Mouse (Mus musculus) limb, embryonic 10.5 days (tissue): Measurements from ENCODE around the gene Clpb. TPM values are rescaled to one million over a fixed set of nuclear protein-coding genes. Genes with fewer than 3 reads are reported as not detected.

Experiments used
- DNase-seq: peaks from one replicate; pipeline ENCODE4 v3.0.0-alpha.2; 2017; ENCODE audit warnings: low spot score
- H3K27ac ChIP-seq: fragments of 300-500 bp; sonication (generic); 2 replicates; pipeline ENCODE4 v1.5.1; 2016; ENCODE audit warnings: mild to moderate bottlenecking
- H3K27me3 ChIP-seq: fragments of 300-500 bp; sonication (generic); 2 replicates; pipeline ENCODE4 v1.6.1; 2016; ENCODE audit warnings: low read depth, mild to moderate bottlenecking; ENCODE audit not compliant: poor library complexity, severe bottlenecking
- H3K36me3 ChIP-seq: fragments of 300-500 bp; sonication (generic); 2 replicates; pipeline ENCODE4 v1.6.1; 2016; ENCODE audit warnings: mild to moderate bottlenecking, moderate library complexity
- H3K4me1 ChIP-seq: fragments of 300-500 bp; sonication (generic); 2 replicates; pipeline ENCODE4 v1.6.1; 2016
- H3K4me3 ChIP-seq: fragments of 300-500 bp; sonication (generic); 2 replicates; pipeline ENCODE4 v1.5.1; 2016; ENCODE audit warnings: mild to moderate bottlenecking, moderate library complexity
- H3K9me3 ChIP-seq: fragments of 300-500 bp; sonication (generic); replicated peaks from 2 replicates; pipeline ENCODE4 v1.6.1; 2016; ENCODE audit warnings: mild to moderate bottlenecking
- WGBS: fragments of 180-500 bp; shearing (Covaris S2); methylation state at CpG from one replicate; pipeline ENCODE4 v1.1.7; 2016; 5-methylcytosine and 5-hydroxymethylcytosine counted together
- polyA plus RNA-seq: library from polyadenylated mRNA; unstranded; fragments of >200 nt; fragmentation: Nextera tagmentation; extraction: Ambion mirVana; gene quantifications from 2 replicates; pipeline ENCODE4 v1.2.1, GENCODE M21; 2016

The Clpb gene
- polyA plus RNA-seq, 1 experiment from 2014 or later: 62.7 TPM

DNA sequence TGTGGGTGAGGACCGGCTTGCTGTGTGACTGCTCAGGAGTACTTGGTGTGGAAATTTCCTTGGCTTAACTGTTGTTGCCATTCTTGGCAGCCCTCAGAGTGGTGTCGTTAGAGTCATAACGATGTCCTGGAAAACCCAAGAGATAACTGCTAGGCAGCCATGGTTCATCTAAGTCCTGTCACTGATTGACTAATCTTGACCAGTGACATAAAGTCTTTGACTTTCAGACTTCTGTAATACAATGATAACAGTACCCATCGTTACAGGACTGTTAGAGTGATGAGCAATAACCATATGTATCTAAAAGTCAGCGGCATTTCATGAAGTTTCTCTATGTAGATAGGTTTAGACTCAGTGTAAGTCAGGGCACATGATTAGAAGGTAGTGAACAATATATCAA, 46.8 kb downstream of the Clpb start:
- WGBS: 95% methylated on average over 5 of the region's 5 CpGs
- no peaks in the 10 kb centered on the region for H3K4me1 ChIP-seq
- H3K9me3 ChIP-seq: no peaks in the 10 kb centered on the region

DNA sequence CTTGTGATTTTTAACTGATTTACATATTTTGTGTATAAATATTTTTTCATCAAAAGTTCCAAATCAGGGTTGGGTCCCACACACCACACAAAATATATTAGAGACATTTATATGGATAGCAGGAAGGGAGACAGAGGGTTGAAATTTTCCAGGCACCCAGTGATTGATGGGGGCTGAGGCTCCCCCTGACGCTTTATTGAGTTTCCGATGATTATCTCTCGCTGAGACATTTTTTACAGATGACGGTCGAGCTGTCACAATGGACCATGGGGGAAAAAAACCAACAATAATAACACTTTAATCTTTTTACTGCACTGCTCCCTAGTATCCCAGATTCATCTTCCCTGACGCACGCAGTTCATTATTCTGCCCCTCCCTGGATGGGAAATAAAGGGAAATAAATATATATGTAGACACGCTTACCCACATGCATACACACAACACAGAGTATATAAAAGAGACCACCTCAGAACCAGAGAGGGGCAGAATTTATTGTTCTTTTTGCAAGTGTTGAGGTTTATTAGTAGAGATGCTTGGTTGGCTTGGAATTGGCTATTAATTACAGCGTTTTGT, 50.5 kb downstream of the Clpb start:
- Histone ChIP-seq H3K27me3 (no peaks in the 10 kb centered on the region), H3K36me3 (no peaks in the 10 kb centered on the region), H3K27ac (no peak overlapping the region), H3K4me1 (no peaks in the 10 kb centered on the region), H3K4me3 (no peak overlapping the region), H3K9me3 (no peaks in the 10 kb centered on the region)
- WGBS: 83% methylated on average over 9 of the region's 9 CpGs
- no peak for DNase-seq

More for the DNA sequence above, 46.8 kb downstream of the Clpb start:
- Histone ChIP-seq H3K4me3 (no peak overlapping the region), H3K27ac (no peak overlapping the region), H3K27me3 (no peaks in the 10 kb centered on the region), H3K36me3 (peaks cover 3% of the 10 kb centered on the region)
- no peak for DNase-seq

GRCm38 (mm10) chr7:101715041-101715551, 51.7 kb downstream of the Clpb start:
- no peaks in the 10 kb centered on the region for H3K36me3 ChIP-seq
- 84% methylated on average over 5 of the region's 5 CpGs for WGBS

GRCm38 (mm10) chr7:101720356-101720755, 56.9 kb downstream of the Clpb start:
- no peaks in the 10 kb centered on the region for H3K36me3 ChIP-seq
- H3K4me1 ChIP-seq: no peaks in the 10 kb centered on the region
- WGBS: 91% methylated on average over 3 of the region's 3 CpGs
- no peak overlapping the region for H3K4me3 ChIP-seq
- H3K27me3 ChIP-seq: no peaks in the 10 kb centered on the region
- no peak overlapping the region for H3K27ac ChIP-seq
- H3K9me3 ChIP-seq: no peaks in the 10 kb centered on the region
- no peak for DNase-seq

More at GRCm38 (mm10) chr7:101715041-101715551, 51.7 kb downstream of the Clpb start:
- Histone ChIP-seq H3K4me1 (no peaks in the 10 kb centered on the region), H3K27me3 (no peaks in the 10 kb centered on the region), H3K4me3 (no peak overlapping the region), H3K9me3 (no peaks in the 10 kb centered on the region), H3K27ac (no peak overlapping the region)
- DNase-seq: no peak

- WGBS: 53% methylated on average over 4 of the region's 4 CpGs
- DNase-seq: no peak
- Histone ChIP-seq H3K27ac (no peak overlapping the region), H3K36me3 (no peaks in the 10 kb centered on the region), H3K27me3 (no peaks in the 10 kb centered on the region), H3K4me1 (peaks cover 9% of the 10 kb centered on the region), H3K9me3 (no peaks in the 10 kb centered on the region), H3K4me3 (no peak overlapping the region)
Observed at GRCm38 (mm10) chr7:101725081-101725480, 61.6 kb downstream of the Clpb start.

DNA sequence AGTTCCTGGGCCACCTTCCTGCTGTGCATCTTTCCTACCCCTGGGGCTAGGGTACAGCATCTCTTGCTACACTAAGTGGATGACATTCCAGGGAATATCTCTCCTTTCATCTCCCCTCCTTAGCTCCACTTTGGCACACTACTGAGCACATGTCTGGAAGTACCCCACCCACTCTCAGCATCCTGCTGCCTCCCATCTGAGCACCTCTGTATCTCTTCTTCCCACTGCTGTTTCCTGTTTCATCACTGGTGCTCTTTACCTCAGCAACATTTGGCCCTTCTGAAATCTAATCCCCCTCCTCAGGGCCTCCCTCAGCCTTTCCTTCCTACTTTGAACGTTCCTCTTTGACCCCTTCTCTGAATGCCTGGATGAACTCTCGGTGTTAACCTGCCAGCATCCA, 63.5 kb downstream of the Clpb start:
- Histone ChIP-seq H3K27me3 (no peaks in the 10 kb centered on the region), H3K9me3 (no peaks in the 10 kb centered on the region), H3K4me1 (peaks cover 9% of the 10 kb centered on the region), H3K4me3 (no peak overlapping the region), H3K27ac (no peak overlapping the region), H3K36me3 (no peaks in the 10 kb centered on the region)
- whole genome bisulfite sequencing: 9% methylated on average over 2 of the region's 2 CpGs
- DNase-seq: no peak

- Histone ChIP-seq H3K27me3 (no peaks in the 10 kb centered on the region), H3K4me1 (peaks cover 4% of the 10 kb centered on the region), H3K9me3 (no peaks in the 10 kb centered on the region), H3K36me3 (no peaks in the 10 kb centered on the region), H3K4me3 (no peak overlapping the region), H3K27ac (no peak overlapping the region)
- DNase-seq: no peak
- 85% methylated on average over 1 of the region's 1 CpGs for WGBS
Observed at GRCm38 (mm10) chr7:101732096-101732495, 68.7 kb downstream of the Clpb start.

DNA sequence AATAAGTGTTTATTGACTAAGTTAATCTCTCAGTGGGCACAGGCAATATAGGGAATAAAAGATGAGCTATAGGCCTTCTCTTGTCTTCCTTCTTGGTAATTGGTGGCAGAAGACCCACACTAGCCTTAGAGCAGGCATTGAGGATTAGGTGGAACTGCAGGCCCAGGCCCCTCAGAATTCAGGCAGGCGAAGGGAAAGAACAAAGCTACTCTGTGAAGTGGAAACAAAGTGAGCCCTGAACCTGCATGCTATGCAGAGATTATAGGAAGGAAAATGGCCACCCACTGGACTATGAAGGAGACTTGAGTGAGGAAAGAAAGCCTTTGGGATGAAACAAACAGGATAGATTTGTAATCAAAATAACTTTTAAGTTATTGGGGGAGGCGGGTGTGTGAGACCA, 69.6 kb downstream of the Clpb start:
- Histone ChIP-seq H3K9me3 (no peaks in the 10 kb centered on the region), H3K4me3 (no peak overlapping the region), H3K27ac (no peak overlapping the region), H3K36me3 (no peaks in the 10 kb centered on the region), H3K4me1 (no peaks in the 10 kb centered on the region), H3K27me3 (no peaks in the 10 kb centered on the region)
- 93% methylated on average over 2 of the region's 2 CpGs for WGBS
- DNase-seq: no peak

- WGBS: 93% methylated on average over 1 of the region's 1 CpGs
- Histone ChIP-seq H3K4me1 (peaks cover 11% of the 10 kb centered on the region), H3K27me3 (no peaks in the 10 kb centered on the region), H3K9me3 (no peaks in the 10 kb centered on the region), H3K36me3 (no peaks in the 10 kb centered on the region), H3K27ac (no peak overlapping the region), H3K4me3 (no peak overlapping the region)
- no peak for DNase-seq
Observed at GRCm38 (mm10) chr7:101735297-101735696, 71.9 kb downstream of the Clpb start.

DNA sequence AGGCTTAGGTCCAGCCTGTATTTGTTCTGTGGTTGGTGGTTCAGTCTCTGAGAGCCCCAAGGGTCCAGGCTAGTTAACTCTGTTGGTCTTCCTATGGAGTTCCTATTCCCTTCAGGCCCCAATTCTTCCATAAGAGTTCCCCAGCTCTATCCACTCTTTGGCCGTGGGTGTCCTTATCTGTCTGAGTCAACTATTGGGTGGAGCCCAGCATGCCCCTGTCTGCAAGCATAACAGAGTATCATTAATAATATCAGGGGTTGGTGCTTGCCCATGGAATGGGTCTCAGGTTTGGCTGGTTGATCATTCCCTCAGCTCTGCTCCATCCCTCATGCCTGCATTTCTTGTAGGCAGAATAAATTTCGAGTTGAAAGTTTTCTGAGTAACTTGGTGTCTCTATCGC, 74.3 kb downstream of the Clpb start:
- Histone ChIP-seq H3K4me3 (no peak overlapping the region), H3K27me3 (no peaks in the 10 kb centered on the region), H3K27ac (no peak overlapping the region), H3K4me1 (peaks cover 12% of the 10 kb centered on the region), H3K36me3 (no peaks in the 10 kb centered on the region), H3K9me3 (no peaks in the 10 kb centered on the region)
- DNase-seq: no peak
- WGBS: 77% methylated on average over 3 of the region's 3 CpGs

- Histone ChIP-seq H3K4me3 (no peak overlapping the region), H3K36me3 (no peaks in the 10 kb centered on the region), H3K27me3 (no peaks in the 10 kb centered on the region), H3K9me3 (no peaks in the 10 kb centered on the region), H3K27ac (0 out of 2 replicates have a peak overlapping the region, but pooled peaks have one; percentile 25), H3K4me1 (peaks cover 18% of the 10 kb centered on the region)
- 15% methylated on average over 1 of the region's 1 CpGs for WGBS
- DNase-seq: no peak
Observed at GRCm38 (mm10) chr7:101739602-101740001, 76.2 kb downstream of the Clpb start.

GRCm38 (mm10) chr7:101743487-101743886, 80.1 kb downstream of the Clpb start:
- no peak for DNase-seq
- peaks cover 37% of the 10 kb centered on the region for H3K4me1 ChIP-seq
- H3K27ac ChIP-seq: no peak overlapping the region
- no peaks in the 10 kb centered on the region for H3K9me3 ChIP-seq
- no peak overlapping the region for H3K4me3 ChIP-seq
- no peaks in the 10 kb centered on the region for H3K36me3 ChIP-seq
- H3K27me3 ChIP-seq: no peaks in the 10 kb centered on the region
- WGBS: 81% methylated on average over 4 of the region's 4 CpGs

- Histone ChIP-seq H3K4me1 (peaks cover 25% of the 10 kb centered on the region), H3K4me3 (no peak overlapping the region), H3K27me3 (no peaks in the 10 kb centered on the region), H3K27ac (0 out of 2 replicates have a peak overlapping the region, but pooled peaks have one; percentile 4), H3K9me3 (no peaks in the 10 kb centered on the region), H3K36me3 (0 out of 2 replicates have a peak, but pooled peaks cover 5% of the 10 kb centered on the region)
- DNase-seq: peak; percentile 39
- 34% methylated on average over 12 of the region's 12 CpGs for WGBS
Observed at GRCm38 (mm10) chr7:101746559-101747334, 83.3 kb downstream of the Clpb start.
